Comparison of ENCODE assay signal across 8 mouse cellular contexts in genomic region chr11:96341701-96342575, GRCm38 (mm10). TPM values are rescaled to one million over a fixed set of nuclear protein-coding genes. Genes with fewer than 3 reads are reported as not detected.
A peak's percentile ranks its signal among the peaks of the same experiment; 100 is the strongest.
DNase-seq lines count a peak whose midpoint lies in the region; ATAC-seq lines count a peak whose summit lies in the region.
"Had no signal": no experiment of that assay in that cellular context is flagged by ENCODE, and none has a peak within 500 bp of the region (broad histone marks: within the 10 kb centered on the region; RNA-seq: fewer than 3 reads in every experiment).

No protein-coding gene starts in this region.

- H3K27me3 ChIP-seq in hindbrain, embryonic 13.5 days = peaks cover 76% of the 10 kb centered on the region
- peaks cover 100% of the 10 kb centered on the region for H3K27me3 ChIP-seq in liver, embryonic 11.5 days (replicated peaks; ENCODE audit: control insufficient read depth, insufficient read depth, low read length)
- peaks cover 97% of the 10 kb centered on the region for H3K27me3 ChIP-seq in midbrain, embryonic 15.5 days (replicated peaks)

- H3K36me3 ChIP-seq in hindbrain, embryonic 13.5 days = peaks cover 13% of the 10 kb centered on the region
- H3K36me3 ChIP-seq in liver, embryonic 11.5 days (ENCODE audit: control insufficient read depth, insufficient read depth, low read length) = no peaks in the 10 kb centered on the region
- no peaks in the 10 kb centered on the region for H3K36me3 ChIP-seq in midbrain, embryonic 15.5 days (replicated peaks)

- no peak for ATAC-seq in hindbrain, embryonic 13.5 days (ENCODE audit: low FRiP score)
- no peak for ATAC-seq in liver, embryonic 11.5 days (replicated peaks; ENCODE audit: low FRiP score)
- ATAC-seq in midbrain, embryonic 15.5 days (replicated peaks) = no peak

- H3K4me3 ChIP-seq in hindbrain, embryonic 13.5 days = peak overlapping the region; percentile 57
- peak overlapping the region; percentile 35 for H3K4me3 ChIP-seq in liver, embryonic 11.5 days (ENCODE audit: low read depth, low read length)
- no peak overlapping the region for H3K4me3 ChIP-seq in midbrain, embryonic 15.5 days

- under 1% methylated on average over 40 of the region's 40 CpGs for WGBS in hindbrain, embryonic 13.5 days
- WGBS in liver, embryonic 11.5 days = 2% methylated on average over 40 of the region's 40 CpGs
- under 1% methylated on average over 40 of the region's 40 CpGs for WGBS in midbrain, embryonic 15.5 days

- peak; percentile 73 for DNase-seq in ES-CJ7 (ENCODE audit: low read depth, low spot score)
- peak; percentile 65 for DNase-seq in adrenal gland, postnatal 10 days
- DNase-seq in liver, embryonic 11.5 days (ENCODE audit: low spot score) = no peak
- DNase-seq in layer of hippocampus, adult 11-12 months (ENCODE audit: low spot score) = no peak
- no peak for DNase-seq in gastrocnemius, postnatal 14 days

- intact Hi-C loops in gastrocnemius, postnatal 14 days (cut with DNase I; ENCODE audit: low total_unique reads) = no loop called here

- H3K27ac ChIP-seq in hindbrain, embryonic 13.5 days = peak overlapping the region; percentile 100
- peak overlapping the region; percentile 84 for H3K27ac ChIP-seq in liver, embryonic 11.5 days (ENCODE audit: low read depth, low read length)
- H3K27ac ChIP-seq in midbrain, embryonic 15.5 days = no peak overlapping the region

- peak overlapping the region; percentile 83 for H3K4me2 ChIP-seq in hindbrain, embryonic 13.5 days
- peak overlapping the region; percentile 62 for H3K4me2 ChIP-seq in liver, embryonic 11.5 days
- H3K4me2 ChIP-seq in midbrain, embryonic 15.5 days = no peak overlapping the region

- peaks cover 64% of the 10 kb centered on the region for H3K4me1 ChIP-seq in hindbrain, embryonic 13.5 days (replicated peaks)
- peaks cover 19% of the 10 kb centered on the region for H3K4me1 ChIP-seq in liver, embryonic 11.5 days (replicated peaks; ENCODE audit: control insufficient read depth, insufficient read depth, low read length)
- peaks cover 9% of the 10 kb centered on the region; the same call in 1 of the 2 replicates for H3K4me1 ChIP-seq in midbrain, embryonic 15.5 days

- H3K9me3 ChIP-seq in hindbrain, embryonic 13.5 days = no peaks in the 10 kb centered on the region
- H3K9me3 ChIP-seq in liver, embryonic 11.5 days (ENCODE audit: control insufficient read depth, low read length) = no peaks in the 10 kb centered on the region
- no peaks in the 10 kb centered on the region for H3K9me3 ChIP-seq in midbrain, embryonic 15.5 days

- H3K9ac ChIP-seq in hindbrain, embryonic 13.5 days = peak overlapping the region; percentile 99
- H3K9ac ChIP-seq in liver, embryonic 11.5 days (ENCODE audit: low read depth, low read length) = peak overlapping the region; percentile 56; the same call in 1 of the 2 replicates
- no peak overlapping the region for H3K9ac ChIP-seq in midbrain, embryonic 15.5 days

RNA-seq across cellular contexts. Expression of gene Hoxb2, which starts 8.4 kb away (rescaled TPM):
- total RNA-seq in adrenal gland, postnatal 10 days (2021) = 10 to 100 TPM; 16.3 to 16.7 TPM
- 38.6 and 47.2 TPM in 2 replicates for polyA plus RNA-seq in hindbrain, embryonic 13.5 days (2015; fragmentation: Nextera tagmentation; extraction: Ambion mirVana)
- 11.2 and 11.3 TPM in 2 replicates for polyA plus RNA-seq in liver, embryonic 11.5 days (2014; fragmentation: Nextera tagmentation; extraction: Ambion mirVana)
- total RNA-seq in gastrocnemius, postnatal 14 days (2021) = 1 to 10 TPM in 1 of 2 experiments, under 1 TPM in 1; 0.51 to 1.1 TPM
- 0.17 and 0.32 TPM in 2 replicates for polyA plus RNA-seq in midbrain, embryonic 15.5 days (2015; fragmentation: Nextera tagmentation; extraction: Ambion mirVana)

RNA-seq across cellular contexts. Expression of gene Hoxb3, which starts 18.8 kb away (rescaled TPM):
- 10 to 100 TPM; 13.7 to 24.8 TPM for total RNA-seq in adrenal gland, postnatal 10 days (2021)
- polyA plus RNA-seq in hindbrain, embryonic 13.5 days (2015; fragmentation: Nextera tagmentation; extraction: Ambion mirVana) = 11.9 and 14.5 TPM in 2 replicates
- polyA plus RNA-seq in liver, embryonic 11.5 days (2014; fragmentation: Nextera tagmentation; extraction: Ambion mirVana) = 0.97 and 1.3 TPM in 2 replicates
- total RNA-seq in gastrocnemius, postnatal 14 days (2021) = under 1 TPM; 0.66 to 0.80 TPM
- 0.15 TPM in 1 of 2 replicates, not detected in the other for polyA plus RNA-seq in midbrain, embryonic 15.5 days (2015; fragmentation: Nextera tagmentation; extraction: Ambion mirVana)

RNA-seq across cellular contexts. Expression of gene Hoxb1, which starts 23.6 kb away (rescaled TPM):
- total RNA-seq in adrenal gland, postnatal 10 days (2021) = not detected
- 0.30 and 0.74 TPM in 2 replicates for polyA plus RNA-seq in hindbrain, embryonic 13.5 days (2015; fragmentation: Nextera tagmentation; extraction: Ambion mirVana)
- 0.73 and 0.85 TPM in 2 replicates for polyA plus RNA-seq in liver, embryonic 11.5 days (2014; fragmentation: Nextera tagmentation; extraction: Ambion mirVana)
- not detected for total RNA-seq in gastrocnemius, postnatal 14 days (2021)
- polyA plus RNA-seq in midbrain, embryonic 15.5 days (2015; fragmentation: Nextera tagmentation; extraction: Ambion mirVana) = not detected in 2 replicates
- polyA plus RNA-seq: cerebellum, adult 2 months had no signal

RNA-seq across cellular contexts. Expression of gene Hoxb4, which starts 23.9 kb away (rescaled TPM):
- 10 to 100 TPM in 1 of 2 experiments, 1 to 10 TPM in 1; 8.4 to 15.9 TPM for total RNA-seq in adrenal gland, postnatal 10 days (2021)
- polyA plus RNA-seq in hindbrain, embryonic 13.5 days (2015; fragmentation: Nextera tagmentation; extraction: Ambion mirVana) = 9.5 and 11.3 TPM in 2 replicates
- 0.71 and 1.1 TPM in 2 replicates for polyA plus RNA-seq in liver, embryonic 11.5 days (2014; fragmentation: Nextera tagmentation; extraction: Ambion mirVana)
- total RNA-seq in gastrocnemius, postnatal 14 days (2021) = under 1 TPM; 0.51 to 0.53 TPM
- polyA plus RNA-seq in midbrain, embryonic 15.5 days (2015; fragmentation: Nextera tagmentation; extraction: Ambion mirVana) = not detected in 2 replicates

RNA-seq across cellular contexts. Expression of gene Hoxb5, which starts 38.8 kb away (rescaled TPM):
- 10 to 100 TPM; 12.1 to 17.1 TPM for total RNA-seq in adrenal gland, postnatal 10 days (2021)
- polyA plus RNA-seq in hindbrain, embryonic 13.5 days (2015; fragmentation: Nextera tagmentation; extraction: Ambion mirVana) = 196 and 216 TPM in 2 replicates
- 3.7 and 4.5 TPM in 2 replicates for polyA plus RNA-seq in liver, embryonic 11.5 days (2014; fragmentation: Nextera tagmentation; extraction: Ambion mirVana)
- under 1 TPM; 0.90 to 0.91 TPM for total RNA-seq in gastrocnemius, postnatal 14 days (2021)
- polyA plus RNA-seq in midbrain, embryonic 15.5 days (2015; fragmentation: Nextera tagmentation; extraction: Ambion mirVana) = 0.09 and 0.70 TPM in 2 replicates

Comparison
In these comparisons a context has a peak if more than half of its experiments do, and no peak if none do; other contexts are left out.
1. DNase-seq: peak in ES-CJ7 (single experiment) and adrenal gland, postnatal 10 days (single experiment); none in liver, embryonic 11.5 days (single experiment), layer of hippocampus, adult 11-12 months (single experiment) and gastrocnemius, postnatal 14 days (single experiment).